Mouse (Mus musculus) thymus, postnatal 10 days (tissue): ENCODE results near the gene Exosc1.
"Not testable (repeated sequence)": the region's sequence is repeated elsewhere in the genome, so short reads cannot be mapped to it uniquely, and the experiment has no call there.

ENCODE experiments used
- DNase-seq, 2 experiments: peaks; one replicate each; pipeline ENCODE4 v3.0.0; 2021; ENCODE audit warnings: low spot score in 2 of 2

The Exosc1 gene

DNA sequence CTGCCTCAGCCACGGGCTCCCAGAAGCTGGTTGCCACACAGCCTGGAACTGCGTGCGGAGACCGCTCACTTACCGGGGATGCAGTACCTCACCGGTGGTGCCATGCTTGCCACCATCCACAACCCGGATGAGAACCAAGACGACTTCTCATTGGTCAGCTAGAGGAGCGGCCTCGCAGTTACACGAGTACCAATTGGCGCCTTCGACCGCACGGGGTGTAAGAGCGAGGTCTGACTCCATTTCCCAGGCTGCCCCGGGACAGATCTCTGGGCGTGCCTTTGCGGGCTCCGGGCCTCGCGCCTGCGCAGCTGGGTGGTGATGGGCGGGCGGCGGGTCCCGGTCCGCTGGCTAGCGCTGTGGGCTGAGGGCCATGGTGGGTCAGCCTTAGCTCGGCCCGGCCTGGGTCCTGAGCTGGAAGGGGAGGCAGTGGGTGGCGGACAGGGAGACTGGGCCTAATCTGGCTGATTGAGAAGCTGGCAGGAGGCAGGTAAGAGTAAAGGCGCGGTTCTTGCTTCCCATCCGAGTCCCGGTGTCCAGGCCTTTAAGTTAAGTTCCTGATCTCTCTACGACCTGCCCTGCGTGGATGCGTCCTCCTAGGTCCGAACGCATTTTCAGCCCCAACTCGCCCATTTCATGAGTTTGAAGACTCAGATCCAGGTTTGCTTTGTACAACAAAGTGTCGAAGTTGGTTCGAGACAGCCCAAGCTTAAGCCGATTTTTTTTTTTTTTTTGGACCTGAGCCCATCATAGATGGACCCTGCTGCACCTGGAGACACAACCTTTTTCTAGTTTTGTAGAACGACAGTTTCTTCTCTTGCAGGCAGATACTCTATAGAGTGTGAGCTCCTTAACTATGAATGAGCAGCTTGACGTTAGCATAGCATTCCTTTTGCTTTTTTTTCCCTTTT is at the start of gene Exosc1, which contains the start of gene Zdhhc16:
Gene Exosc1 (minus strand): TSS at position 245 of the 908 bp plus-strand sequence.
Gene Zdhhc16 (plus strand): TSS at position 302 of the 908 bp plus-strand sequence.
- peak; percentile 95 to 96 for DNase-seq

DNA sequence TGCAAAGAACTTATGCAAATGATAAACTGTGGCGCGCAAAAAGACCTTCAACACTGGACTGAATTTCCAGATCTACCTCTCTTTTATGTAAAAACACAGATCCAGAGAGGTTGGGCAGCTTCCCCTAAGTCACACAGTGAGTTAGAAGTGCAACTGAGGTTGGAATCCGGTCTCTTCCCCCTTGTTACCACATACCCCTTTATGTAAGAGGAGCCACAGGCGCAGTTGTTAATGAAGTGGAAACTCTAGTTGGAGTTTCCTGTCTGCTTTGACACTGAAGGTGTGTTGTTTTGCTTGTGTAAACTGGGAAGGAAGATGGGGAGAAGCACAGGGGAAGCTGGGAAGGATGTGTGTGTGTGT is 49.5 kb upstream of the Exosc1 start:
- no peak for DNase-seq

DNA sequence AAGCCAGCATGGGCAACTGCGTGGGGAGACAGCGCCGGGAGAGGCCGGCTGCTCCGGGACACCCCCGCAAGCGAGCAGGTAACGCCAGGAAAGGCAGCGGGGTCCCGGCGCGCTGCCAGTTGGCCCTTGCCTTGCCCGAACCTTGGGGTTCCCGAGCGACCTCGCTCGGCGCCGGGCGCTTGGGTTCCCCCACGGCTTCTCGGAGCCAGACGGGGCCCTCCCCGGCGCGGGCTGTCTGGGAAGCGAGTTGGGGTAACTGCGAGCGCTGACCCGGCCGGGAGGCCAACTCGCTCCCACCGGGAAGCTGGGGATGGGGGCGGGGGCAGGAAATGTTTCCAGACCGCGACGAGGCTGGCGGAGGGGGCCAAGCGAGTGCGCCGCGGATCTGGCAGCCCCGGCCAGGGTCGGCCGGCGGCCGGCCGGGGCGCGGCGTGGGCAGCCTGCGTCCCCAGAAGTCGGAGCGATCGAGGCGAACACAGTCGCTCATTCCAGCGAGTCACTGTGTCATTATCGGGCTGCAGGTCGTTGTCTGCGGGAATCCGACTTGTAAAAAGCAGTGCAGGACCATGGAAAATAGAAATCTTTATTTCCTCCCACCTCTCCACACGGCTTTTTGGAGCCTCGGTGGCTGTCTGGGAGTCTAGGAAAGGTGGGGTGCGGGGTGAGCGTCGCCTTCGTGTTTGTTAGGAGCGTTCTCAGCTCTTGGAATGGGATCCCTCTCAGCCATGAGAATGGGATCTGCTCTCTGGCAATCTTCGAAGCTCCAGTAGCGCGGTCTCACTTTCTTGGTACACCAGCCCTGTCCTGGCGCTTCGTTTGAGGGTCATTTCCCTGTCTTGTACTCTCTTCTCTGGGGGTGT is 48.9 kb upstream of the Exosc1 start:
- peak; percentile 38 to 53 for DNase-seq

- no peak for DNase-seq
Measured at GRCm38 (mm10) chr19:41981595-41981927, 48.3 kb upstream of the Exosc1 start, which contains the start of gene Ubtd1. Gene Ubtd1 (plus strand): TSS chr19:41981763.

DNA sequence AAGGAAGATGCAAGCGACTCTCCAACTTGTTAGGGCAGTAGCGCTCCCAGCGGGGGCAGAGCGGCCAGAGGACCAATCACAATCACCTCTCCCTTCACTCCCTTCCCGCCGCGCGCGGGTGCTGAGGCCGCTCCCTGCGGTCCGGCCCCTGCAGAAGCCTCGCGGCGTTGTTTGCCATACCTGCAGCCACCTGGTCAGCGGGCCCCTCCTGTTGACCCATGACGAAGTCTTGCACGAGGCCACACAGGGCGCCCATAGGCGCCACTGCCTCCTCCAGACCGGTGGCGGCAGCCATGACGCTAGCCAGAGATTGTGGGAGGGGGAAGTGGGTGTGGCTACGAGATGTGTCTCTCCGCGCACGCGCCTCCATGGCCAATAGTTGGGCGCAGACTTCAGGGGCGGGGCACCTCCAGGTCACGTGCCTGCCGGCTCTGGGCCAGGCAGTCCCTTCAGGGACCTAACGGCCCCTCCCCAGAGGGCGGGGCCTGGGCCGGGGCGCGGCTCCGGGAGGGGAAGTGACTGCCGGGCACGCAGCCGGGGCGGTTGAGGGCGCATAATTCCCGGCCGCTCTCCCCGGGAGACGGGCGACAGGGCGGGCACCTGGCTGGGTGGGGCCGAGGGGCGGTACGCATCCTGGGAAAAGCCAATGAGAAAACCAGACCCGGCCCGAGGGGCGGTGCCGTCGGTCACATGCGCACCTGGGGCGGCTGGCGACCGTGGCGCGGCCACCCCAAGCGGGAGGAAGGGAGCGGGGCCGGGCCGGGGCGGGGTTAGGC is 47.8 kb upstream of the Exosc1 start, which contains the start of gene Mms19:
Gene Mms19 (minus strand): TSS at position 339 of the 776 bp plus-strand sequence.
- peak; percentile 98 to 99 for DNase-seq

GRCm38 (mm10) chr19:41980422-41980818 is 47.2 kb upstream of the Exosc1 start:
- DNase-seq: peak; percentile 14 to 37

- no peak for DNase-seq
Measured at GRCm38 (mm10) chr19:41973891-41974794, 40.9 kb upstream of the Exosc1 start.

DNA sequence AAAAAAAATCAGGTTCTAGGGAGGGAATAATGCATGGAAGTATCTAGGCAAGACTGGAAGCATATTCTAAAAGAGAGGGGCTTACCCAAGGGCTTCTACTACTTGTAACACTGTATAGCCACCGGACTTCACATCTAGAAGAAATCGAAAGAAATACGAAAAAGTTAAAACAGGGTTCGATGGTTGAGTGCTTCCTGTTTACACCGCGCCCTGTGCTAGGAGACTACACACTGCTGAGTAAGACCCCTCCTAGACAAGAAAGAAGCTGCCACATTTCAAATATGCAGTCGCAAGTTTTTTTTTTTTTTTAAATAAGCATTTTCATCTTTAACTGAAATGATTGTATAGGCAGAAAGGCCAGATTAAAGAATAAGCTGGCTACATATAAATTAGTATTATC is 36.4 kb upstream of the Exosc1 start:
- no peak for DNase-seq

- DNase-seq: no peak
Measured at GRCm38 (mm10) chr19:41953574-41953973, 20.4 kb upstream of the Exosc1 start.

DNA sequence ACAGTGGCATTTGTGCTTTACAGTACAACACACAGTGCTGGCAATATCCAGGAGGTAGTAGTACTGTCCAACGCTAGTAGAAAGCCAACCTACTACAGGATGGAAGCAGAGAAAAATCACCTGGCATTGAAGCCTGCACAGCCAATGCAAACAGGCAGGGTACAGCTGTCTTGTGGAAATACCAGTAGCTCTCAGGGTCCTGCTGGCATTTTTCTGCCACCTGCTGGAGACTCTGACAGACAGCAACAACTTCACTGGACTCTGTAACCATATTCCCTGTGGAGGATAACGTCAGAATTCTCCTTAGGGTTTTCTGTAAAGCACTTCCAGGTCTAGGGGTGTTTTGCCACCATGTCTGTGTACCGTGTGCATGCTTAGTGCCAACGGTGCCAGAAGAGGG is 19.1 kb upstream of the Exosc1 start:
- no peak for DNase-seq

- no peak for DNase-seq
Measured at GRCm38 (mm10) chr19:41943841-41944240, 10.6 kb upstream of the Exosc1 start.

GRCm38 (mm10) chr19:41938539-41938938 is 5.3 kb upstream of the Exosc1 start:
- no peak for DNase-seq

DNA sequence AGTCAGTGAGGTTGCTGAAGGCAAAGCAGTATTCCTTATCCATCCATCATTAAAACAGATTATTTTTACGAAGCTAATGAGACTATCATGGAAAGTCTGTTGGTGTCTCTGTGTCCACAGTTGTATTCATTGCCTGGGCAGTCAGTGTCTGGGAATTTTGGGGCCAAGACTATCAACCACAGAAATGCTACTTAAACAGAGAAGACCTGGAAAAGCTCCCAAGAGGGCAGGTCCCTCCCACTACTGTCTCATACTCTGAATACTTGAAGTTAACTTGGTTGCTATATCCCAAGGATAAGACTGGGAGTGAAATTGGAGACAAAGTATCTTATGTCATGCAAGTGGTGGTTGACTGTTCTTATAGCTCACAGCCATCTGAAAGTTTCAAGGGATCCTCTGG is 2.7 kb upstream of the Exosc1 start:
- no peak for DNase-seq

DNA sequence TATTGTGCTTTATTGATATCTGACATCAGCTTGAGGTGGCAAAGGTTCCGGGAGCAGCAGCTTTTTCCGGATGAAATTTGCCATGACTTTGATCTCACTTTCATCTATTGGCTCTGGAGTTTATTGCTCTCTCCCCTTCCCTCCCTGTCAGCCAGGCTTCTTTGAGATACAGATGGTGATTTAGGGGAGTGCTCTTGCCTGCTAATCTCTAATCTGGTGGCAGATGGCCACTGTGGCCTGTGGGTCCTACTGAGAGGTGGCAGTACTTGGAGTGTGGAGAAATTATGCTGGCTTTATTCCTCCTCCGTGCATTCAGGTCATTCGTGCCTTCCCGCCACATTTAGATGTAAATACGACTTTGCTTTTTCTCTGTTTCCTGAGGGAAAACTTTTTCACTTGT is 901 bp upstream of the Exosc1 start:
- no peak for DNase-seq

DNA sequence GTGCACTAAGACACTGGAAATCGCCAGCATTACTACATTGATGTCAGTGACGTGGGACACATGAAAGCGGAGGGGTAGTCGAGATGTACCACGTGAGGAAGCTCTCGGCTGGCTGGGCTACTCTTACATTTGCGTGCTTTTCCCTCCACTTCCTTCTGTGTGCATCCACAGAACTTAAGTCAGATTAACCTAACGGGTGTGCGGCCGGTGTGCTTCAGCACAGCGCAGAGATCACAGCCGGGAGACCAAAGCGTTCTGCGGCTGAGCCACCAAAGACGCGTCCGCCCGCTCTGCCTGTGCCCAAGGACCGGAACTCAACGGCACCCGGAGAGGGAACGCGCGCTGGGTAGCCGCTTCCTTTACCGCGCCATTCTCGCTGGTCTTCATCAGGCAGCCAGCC is 537 bp downstream of the Exosc1 start:
- DNase-seq: no peak

DNA sequence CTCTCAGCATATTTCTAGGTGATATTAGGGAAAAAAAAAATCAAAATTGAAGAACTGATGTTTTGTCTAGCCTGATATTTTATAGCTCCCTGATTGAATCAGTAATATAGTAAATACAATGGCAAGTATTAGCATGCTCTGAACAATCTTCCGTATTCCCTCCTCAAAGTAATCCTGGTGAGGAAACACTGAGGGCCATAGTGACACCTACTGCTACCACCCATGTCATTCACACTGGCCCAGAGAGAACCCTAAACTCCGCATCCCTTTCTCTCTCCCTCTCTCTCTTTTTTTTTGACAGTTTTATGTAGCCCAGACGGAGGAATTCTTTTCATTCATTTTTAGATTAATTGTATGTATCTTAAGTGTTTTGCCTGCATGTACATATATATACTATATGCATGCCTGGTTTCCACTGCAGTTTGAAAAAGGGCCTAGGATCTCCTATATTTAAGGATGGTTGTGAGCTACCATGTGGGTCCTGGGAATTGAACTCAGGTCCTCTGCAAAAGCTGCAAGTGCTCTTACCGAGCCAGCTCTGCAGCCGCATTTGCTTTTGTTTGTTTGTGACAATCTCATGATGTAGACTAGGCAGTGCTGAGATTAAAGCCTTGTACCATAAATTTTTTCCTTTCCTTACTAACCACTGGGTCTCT is 12.7 kb downstream of the Exosc1 start:
- DNase-seq: no peak

DNA sequence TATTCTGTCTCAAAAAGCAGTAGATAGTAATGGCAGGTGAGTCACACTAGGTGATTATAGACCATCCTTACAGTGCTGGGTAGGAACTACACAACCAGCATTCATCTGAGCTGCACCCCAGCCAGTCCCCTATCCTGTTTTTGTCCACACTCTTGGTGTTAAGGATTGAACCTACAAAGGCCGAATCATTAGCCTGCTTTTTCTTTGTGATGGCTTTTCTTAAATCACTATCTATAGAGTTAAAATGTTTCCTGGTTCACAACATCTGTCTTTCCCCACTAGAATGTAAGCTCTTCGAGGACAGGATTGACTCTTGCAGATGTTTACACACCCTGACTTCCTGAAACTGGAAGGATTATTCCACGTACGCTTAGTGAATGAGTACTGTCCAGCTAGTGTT is 13.8 kb downstream of the Exosc1 start:
- no peak for DNase-seq

GRCm38 (mm10) chr19:41916853-41917252 is 16.4 kb downstream of the Exosc1 start:
- DNase-seq: no peak

DNA sequence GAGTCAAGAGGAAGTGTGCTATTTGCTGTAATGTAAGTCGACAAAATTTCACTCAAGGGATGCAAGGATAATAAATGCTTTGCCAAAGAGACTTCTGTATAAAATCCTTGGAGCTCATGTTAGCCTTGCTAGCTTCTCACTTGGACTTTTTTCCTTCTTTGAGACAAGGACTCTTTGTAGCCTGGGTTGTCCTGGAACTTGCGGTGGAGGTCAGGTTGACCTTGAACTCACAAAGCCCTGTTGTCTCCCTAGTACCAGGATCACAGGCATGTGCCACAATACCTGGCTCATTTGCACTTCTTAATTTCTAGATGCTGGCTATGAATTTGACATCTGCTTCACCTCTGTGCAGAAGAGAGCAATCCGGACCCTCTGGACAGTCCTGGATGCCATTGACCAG is 17.9 kb downstream of the Exosc1 start:
- DNase-seq: no peak

DNA sequence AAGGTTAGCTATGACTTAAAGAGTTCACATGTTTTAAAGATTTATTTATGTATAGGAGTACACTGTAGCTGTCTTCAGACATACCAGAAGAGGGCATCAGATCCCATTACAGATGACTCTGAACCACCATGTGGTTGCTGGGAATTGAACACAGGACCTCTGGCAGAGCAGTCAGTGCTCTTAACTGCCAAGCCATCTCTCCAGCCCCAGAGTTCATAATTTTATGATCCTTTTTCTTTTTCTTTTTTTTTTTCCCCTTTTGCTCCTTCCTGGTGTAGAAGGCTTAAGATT is 18.7 kb downstream of the Exosc1 start:
- DNase-seq: not testable (repeated sequence)
